Mouse (Mus musculus) limb, embryonic 14.5 days (tissue): ENCODE results near the gene Prss29. TPM values are rescaled to one million over a fixed set of nuclear protein-coding genes. Genes with fewer than 3 reads are reported as not detected.

ENCODE experiments used
- ATAC-seq: fragments of 200-750 bp; cut with Nextera tagmentation; 2 replicates; pipeline ENCODE4 v1.8.0; 2017; ENCODE audit warnings: low read depth, moderate number of reproducible peaks, moderate TSS enrichment; ENCODE audit not compliant: low FRiP score
- DNase-seq: peaks from one replicate; pipeline ENCODE4 v3.0.0-alpha.2; 2015; ENCODE audit warnings: low spot score
- H3K27ac ChIP-seq: fragments of 300-500 bp; sonication (generic); replicated peaks from 2 replicates; pipeline ENCODE4 v1.5.1; 2014; ENCODE audit warnings: low read depth, mild to moderate bottlenecking, low read length, moderate library complexity, mixed read lengths
- H3K27me3 ChIP-seq: fragments of 300-500 bp; sonication (generic); 2 replicates; pipeline ENCODE4 v1.6.1; 2014; ENCODE audit warnings: low read length, mixed read lengths; ENCODE audit not compliant: control insufficient read depth, insufficient read depth
- H3K36me3 ChIP-seq: fragments of 300-500 bp; sonication (generic); 2 replicates; pipeline ENCODE4 v1.6.1; 2014; ENCODE audit warnings: mild to moderate bottlenecking, low read length, moderate library complexity, mixed read lengths; ENCODE audit not compliant: control insufficient read depth, insufficient read depth
- H3K4me1 ChIP-seq: fragments of 300-500 bp; sonication (generic); 2 replicates; pipeline ENCODE4 v1.6.1; 2014; ENCODE audit warnings: antibody characterized with exemption, low read length, mixed read lengths; ENCODE audit not compliant: control insufficient read depth, insufficient read depth
- H3K4me2 ChIP-seq: fragments of 300-500 bp; sonication (generic); replicated peaks from 2 replicates; pipeline ENCODE4 v1.6.1; 2014; ENCODE audit warnings: low read depth, mild to moderate bottlenecking, low read length, moderate library complexity; ENCODE audit not compliant: severe bottlenecking
- H3K4me3 ChIP-seq: fragments of 300-500 bp; sonication (generic); replicated peaks from 2 replicates; pipeline ENCODE4 v1.5.1; 2014; ENCODE audit warnings: low read length
- H3K9ac ChIP-seq: fragments of 300-500 bp; sonication (generic); 2 replicates; pipeline ENCODE4 v1.6.1; 2014; ENCODE audit warnings: mild to moderate bottlenecking, low read depth, low read length, moderate library complexity; ENCODE audit not compliant: severe bottlenecking
- H3K9me3 ChIP-seq: fragments of 300-500 bp; sonication (generic); 2 replicates; pipeline ENCODE4 v1.6.1; 2016; ENCODE audit warnings: low read length; ENCODE audit not compliant: control insufficient read depth
- POLR2A ChIP-seq: fragments of 200-500 bp; IDR thresholded peaks from 2 replicates; pipeline ENCODE4 v1.8.0; 2012; ENCODE audit warnings: inconsistent platforms, mild to moderate bottlenecking, moderate library complexity, borderline replicate concordance; ENCODE audit not compliant: insufficient read depth, insufficient read length; ENCODE audit errors: extremely low read depth
- WGBS: fragments of 180-500 bp; shearing (Covaris S2); extraction: QIAGEN DNeasy Blood & Tissue Kit; methylation state at CpG from one replicate; pipeline ENCODE4 v1.1.7; 2014; 5-methylcytosine and 5-hydroxymethylcytosine counted together
- polyA plus RNA-seq, 2 experiments: library from polyadenylated mRNA; depleted of rRNA in 1 of 2; stranded (reverse) in 1 of 2; unstranded in 1 of 2; fragments of >200 nt; fragmentation: Nextera tagmentation in 1 of 2; extraction: Ambion mirVana in 1 of 2; gene quantifications; 2 replicates each; pipeline versions ENCODE4 v1.2.1 to v1.2.3; 2012 to 2014

Gene Prss29
- polyA plus RNA-seq, 2 experiments, result not detected

DNA sequence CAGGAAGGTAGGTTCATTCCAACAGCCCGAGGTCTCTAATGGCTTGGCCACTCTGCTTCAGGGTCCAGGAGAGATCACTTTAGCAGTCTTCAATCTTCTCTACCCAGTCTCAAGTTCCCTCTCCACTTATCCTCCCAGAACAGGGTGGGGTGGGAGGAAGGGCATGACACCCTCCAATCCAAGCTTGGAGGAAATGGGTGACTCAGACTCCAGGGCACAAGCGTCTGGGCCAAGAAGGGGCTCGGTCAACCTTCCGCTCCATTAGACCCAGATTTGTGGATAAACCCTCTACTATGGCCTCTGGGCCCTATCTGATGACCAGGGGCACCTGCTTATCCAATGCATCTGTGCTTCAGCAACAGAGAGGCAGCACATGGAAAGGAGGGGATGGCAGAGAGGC, 27.0 kb downstream of the Prss29 start, which contains the start of gene Tpsab1:
Gene Tpsab1 (minus strand): TSS at position 101 of the 400 bp plus-strand sequence.
- no peaks in the 10 kb centered on the region for H3K4me1 ChIP-seq
- H3K4me2 ChIP-seq, result no peak within 1 kb of the TSS
- no peaks in the 10 kb centered on the region for H3K36me3 ChIP-seq
- WGBS, result 94% methylated on average over 4 of the region's 4 CpGs
- H3K9ac ChIP-seq, result no peak within 1 kb of the TSS
- no peak for DNase-seq
- TF ChIP-seq POLR2A, result no peak
- H3K27me3 ChIP-seq, result no peaks in the 10 kb centered on the region
- no peak for ATAC-seq
- H3K27ac ChIP-seq, result no peak within 1 kb of the TSS
- no peak within 1 kb of the TSS for H3K4me3 ChIP-seq
- no peaks in the 10 kb centered on the region for H3K9me3 ChIP-seq

- no peak overlapping the region for H3K4me3 ChIP-seq
- WGBS, result 71% methylated on average over 2 of the region's 2 CpGs
- no peaks in the 10 kb centered on the region for H3K4me1 ChIP-seq
- no peaks in the 10 kb centered on the region for H3K36me3 ChIP-seq
- H3K4me2 ChIP-seq, result no peak overlapping the region
- no peaks in the 10 kb centered on the region for H3K9me3 ChIP-seq
- no peak for DNase-seq
- no peaks in the 10 kb centered on the region for H3K27me3 ChIP-seq
- no peak for ATAC-seq
- no peak overlapping the region for H3K27ac ChIP-seq
- no peak for TF ChIP-seq POLR2A
- no peak overlapping the region for H3K9ac ChIP-seq
Measured at GRCm38 (mm10) chr17:25361291-25361690, 42.8 kb downstream of the Prss29 start.

GRCm38 (mm10) chr17:25363726-25364125, 45.3 kb downstream of the Prss29 start:
- no peak for ATAC-seq
- no peak overlapping the region for H3K4me3 ChIP-seq
- H3K4me1 ChIP-seq, result no peaks in the 10 kb centered on the region
- no peaks in the 10 kb centered on the region for H3K9me3 ChIP-seq
- H3K36me3 ChIP-seq, result no peaks in the 10 kb centered on the region
- no peak for DNase-seq
- H3K9ac ChIP-seq, result no peak overlapping the region
- 0% methylated on average over 1 of the region's 1 CpGs for WGBS
- no peak overlapping the region for H3K4me2 ChIP-seq
- no peak for TF ChIP-seq POLR2A
- no peak overlapping the region for H3K27ac ChIP-seq
- no peaks in the 10 kb centered on the region for H3K27me3 ChIP-seq

DNA sequence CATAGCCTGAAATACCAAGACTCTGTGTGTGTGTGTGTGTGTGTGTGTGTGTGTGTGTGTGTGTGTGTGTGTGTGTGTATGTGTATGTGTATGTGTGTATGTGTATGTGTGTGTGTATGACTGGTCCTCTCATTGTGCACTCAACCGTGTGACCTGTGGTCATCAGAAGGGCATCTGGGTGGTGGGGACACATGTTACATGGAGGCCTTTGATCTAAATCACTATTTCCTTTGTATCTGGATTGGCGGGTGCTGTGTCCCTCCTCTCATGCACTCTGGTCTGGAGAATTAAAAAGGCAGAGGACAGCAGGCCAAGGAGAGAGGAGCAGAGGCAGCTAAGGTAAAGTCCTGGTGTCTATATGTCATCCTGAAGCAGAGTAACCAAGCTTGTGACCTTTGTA, 47.6 kb downstream of the Prss29 start, which contains the start of gene Tpsb2:
Gene Tpsb2 (plus strand): TSS at position 301 of the 400 bp plus-strand sequence.
- DNase-seq, result no peak
- Histone ChIP-seq H3K27me3 (no peaks in the 10 kb centered on the region), H3K27ac (no peak within 1 kb of the TSS), H3K4me3 (no peak within 1 kb of the TSS), H3K9me3 (no peaks in the 10 kb centered on the region), H3K9ac (no peak within 1 kb of the TSS), H3K4me1 (no peaks in the 10 kb centered on the region), H3K4me2 (no peak within 1 kb of the TSS), H3K36me3 (no peaks in the 10 kb centered on the region)
- ATAC-seq, result no peak
- TF ChIP-seq POLR2A, result no peak
- 66% methylated on average over 2 of the region's 2 CpGs for WGBS

GRCm38 (mm10) chr17:25368973-25369372, 50.5 kb downstream of the Prss29 start, which contains the start of gene Tpsg1:
Gene Tpsg1 (plus strand): TSS chr17:25369273.
- no peak for TF ChIP-seq POLR2A
- no peak within 1 kb of the TSS for H3K4me2 ChIP-seq
- no peak within 1 kb of the TSS for H3K4me3 ChIP-seq
- H3K9me3 ChIP-seq, result no peaks in the 10 kb centered on the region
- no peaks in the 10 kb centered on the region for H3K36me3 ChIP-seq
- DNase-seq, result no peak
- WGBS, result 71% methylated on average over 3 of the region's 3 CpGs
- no peak within 1 kb of the TSS for H3K9ac ChIP-seq
- no peak within 1 kb of the TSS for H3K27ac ChIP-seq
- ATAC-seq, result no peak
- H3K27me3 ChIP-seq, result no peaks in the 10 kb centered on the region
- no peaks in the 10 kb centered on the region for H3K4me1 ChIP-seq

Other genes with a start within 250 kb of the Prss29 start
- gene Tmem204, start 235.1 kb upstream of the Prss29 start, polyA plus RNA-seq (2012; rRNA removed), result 12.1 and 18.1 TPM in 2 replicates
- 17.3 and 18.5 TPM in 2 replicates for gene Tmem204, start 235.1 kb upstream of the Prss29 start, polyA plus RNA-seq (2014; fragmentation: Nextera tagmentation; extraction: Ambion mirVana)
- gene Telo2, start 202.7 kb upstream of the Prss29 start, polyA plus RNA-seq (2012; rRNA removed), result 41.7 and 51.0 TPM in 2 replicates
- gene Telo2, start 202.7 kb upstream of the Prss29 start, polyA plus RNA-seq (2014; fragmentation: Nextera tagmentation; extraction: Ambion mirVana), result 31.1 and 43.0 TPM in 2 replicates
- gene Ptx4, start 197.9 kb upstream of the Prss29 start, polyA plus RNA-seq (2012; rRNA removed), result 1.8 and 2.3 TPM in 2 replicates
- 2.0 and 2.7 TPM in 2 replicates for gene Ptx4, start 197.9 kb upstream of the Prss29 start, polyA plus RNA-seq (2014; fragmentation: Nextera tagmentation; extraction: Ambion mirVana)
- gene Clcn7, start 185.3 kb upstream of the Prss29 start, polyA plus RNA-seq (2012; rRNA removed), result 32.4 and 40.1 TPM in 2 replicates
- 21.3 and 26.3 TPM in 2 replicates for gene Clcn7, start 185.3 kb upstream of the Prss29 start, polyA plus RNA-seq (2014; fragmentation: Nextera tagmentation; extraction: Ambion mirVana)
- 0.03 TPM in 1 of 2 replicates, not detected in the other for gene Ccdc154, start 156.2 kb upstream of the Prss29 start, polyA plus RNA-seq (2012; rRNA removed)
- not detected in 2 replicates for gene Ccdc154, start 156.2 kb upstream of the Prss29 start, polyA plus RNA-seq (2014; fragmentation: Nextera tagmentation; extraction: Ambion mirVana)
- not detected in 2 replicates for gene Gm38655, start 143.2 kb upstream of the Prss29 start, polyA plus RNA-seq (2012; rRNA removed)
- gene Gm38655, start 143.2 kb upstream of the Prss29 start, polyA plus RNA-seq (2014; fragmentation: Nextera tagmentation; extraction: Ambion mirVana), result not detected in 2 replicates
- gene BC003965, start 134.1 kb upstream of the Prss29 start, polyA plus RNA-seq (2012; rRNA removed), result 27.1 and 27.3 TPM in 2 replicates
- gene BC003965, start 134.1 kb upstream of the Prss29 start, polyA plus RNA-seq (2014; fragmentation: Nextera tagmentation; extraction: Ambion mirVana), result 28.6 and 28.8 TPM in 2 replicates
- 18.0 and 22.1 TPM in 2 replicates for gene Unkl, start 130.3 kb upstream of the Prss29 start, polyA plus RNA-seq (2012; rRNA removed)
- gene Unkl, start 130.3 kb upstream of the Prss29 start, polyA plus RNA-seq (2014; fragmentation: Nextera tagmentation; extraction: Ambion mirVana), result 6.1 and 6.3 TPM in 2 replicates
- 29.4 and 34.7 TPM in 2 replicates for gene Gnptg, start 78.5 kb upstream of the Prss29 start, polyA plus RNA-seq (2012; rRNA removed)
- 30.9 and 33.4 TPM in 2 replicates for gene Gnptg, start 78.5 kb upstream of the Prss29 start, polyA plus RNA-seq (2014; fragmentation: Nextera tagmentation; extraction: Ambion mirVana)
- gene Tsr3, start 78.5 kb upstream of the Prss29 start, polyA plus RNA-seq (2012; rRNA removed), result 40.6 and 43.7 TPM in 2 replicates
- gene Tsr3, start 78.5 kb upstream of the Prss29 start, polyA plus RNA-seq (2014; fragmentation: Nextera tagmentation; extraction: Ambion mirVana), result 46.3 and 47.9 TPM in 2 replicates
- gene Baiap3, start 62.3 kb upstream of the Prss29 start, polyA plus RNA-seq (2012; rRNA removed), result 1.5 and 1.9 TPM in 2 replicates
- gene Baiap3, start 62.3 kb upstream of the Prss29 start, polyA plus RNA-seq (2014; fragmentation: Nextera tagmentation; extraction: Ambion mirVana), result 0.89 and 1.5 TPM in 2 replicates
- gene Ube2i, start 44.0 kb upstream of the Prss29 start, polyA plus RNA-seq (2012; rRNA removed), result 434 and 540 TPM in 2 replicates
- 533 and 582 TPM in 2 replicates for gene Ube2i, start 44.0 kb upstream of the Prss29 start, polyA plus RNA-seq (2014; fragmentation: Nextera tagmentation; extraction: Ambion mirVana)
- gene Prss34, start 20.3 kb upstream of the Prss29 start, polyA plus RNA-seq (2012; rRNA removed), result 6.0 and 8.5 TPM in 2 replicates
- 6.7 and 10.6 TPM in 2 replicates for gene Prss34, start 20.3 kb upstream of the Prss29 start, polyA plus RNA-seq (2014; fragmentation: Nextera tagmentation; extraction: Ambion mirVana)
- 0.13 TPM in 1 of 2 replicates, not detected in the other for gene Prss28, start 10.0 kb upstream of the Prss29 start, polyA plus RNA-seq (2012; rRNA removed)
- not detected in 2 replicates for gene Prss28, start 10.0 kb upstream of the Prss29 start, polyA plus RNA-seq (2014; fragmentation: Nextera tagmentation; extraction: Ambion mirVana)
- gene Tpsab1, start 26.9 kb downstream of the Prss29 start, polyA plus RNA-seq (2012; rRNA removed), result 1.5 and 2.1 TPM in 2 replicates
- 1.2 and 2.2 TPM in 2 replicates for gene Tpsab1, start 26.9 kb downstream of the Prss29 start, polyA plus RNA-seq (2014; fragmentation: Nextera tagmentation; extraction: Ambion mirVana)
- gene Tpsb2, start 47.7 kb downstream of the Prss29 start, polyA plus RNA-seq (2012; rRNA removed), result 31.8 and 35.9 TPM in 2 replicates
- gene Tpsb2, start 47.7 kb downstream of the Prss29 start, polyA plus RNA-seq (2014; fragmentation: Nextera tagmentation; extraction: Ambion mirVana), result 38.0 and 83.8 TPM in 2 replicates
- 11.3 and 14.6 TPM in 2 replicates for gene Tpsg1, start 50.6 kb downstream of the Prss29 start, polyA plus RNA-seq (2012; rRNA removed)
- 10.2 and 14.6 TPM in 2 replicates for gene Tpsg1, start 50.6 kb downstream of the Prss29 start, polyA plus RNA-seq (2014; fragmentation: Nextera tagmentation; extraction: Ambion mirVana)
- gene Cacna1h, start 115.1 kb downstream of the Prss29 start, polyA plus RNA-seq (2012; rRNA removed), result 58.0 and 73.0 TPM in 2 replicates
- 6.9 TPM in 2 replicates for gene Cacna1h, start 115.1 kb downstream of the Prss29 start, polyA plus RNA-seq (2014; fragmentation: Nextera tagmentation; extraction: Ambion mirVana)
- 0.05 and 0.08 TPM in 2 replicates for gene Tekt4, start 136.0 kb downstream of the Prss29 start, polyA plus RNA-seq (2012; rRNA removed)
- not detected in 2 replicates for gene Tekt4, start 136.0 kb downstream of the Prss29 start, polyA plus RNA-seq (2014; fragmentation: Nextera tagmentation; extraction: Ambion mirVana)
- 0.09 TPM in 2 replicates for gene Sstr5, start 178.6 kb downstream of the Prss29 start, polyA plus RNA-seq (2012; rRNA removed)
- 0.10 TPM in 1 of 2 replicates, not detected in the other for gene Sstr5, start 178.6 kb downstream of the Prss29 start, polyA plus RNA-seq (2014; fragmentation: Nextera tagmentation; extraction: Ambion mirVana)